In genomic region chr13:104397814-104398213, GRCm38 (mm10) we compare ENCODE assay signal across 11 mouse cellular contexts.
DNase-seq lines count a peak whose midpoint lies in the region; ATAC-seq lines count a peak whose summit lies in the region.
"Had no signal": no experiment of that assay in that cellular context is flagged by ENCODE, and none has a peak within 500 bp of the region (broad histone marks: within the 10 kb centered on the region; RNA-seq: fewer than 3 reads in every experiment).

No protein-coding gene starts in this region.

- H3K9ac ChIP-seq in lung, embryonic 16.5 days (ENCODE audit: low read length): peak overlapping the region; percentile 11; the same call in 1 of the 2 replicates
- H3K9ac ChIP-seq: limb, embryonic 15.5 days; midbrain, embryonic 12.5 days had no signal

- ATAC-seq in lung, embryonic 16.5 days (ENCODE audit: low read depth): no peak
- ATAC-seq in megakaryocyte progenitor cell, adult 5-6 weeks (replicated peaks; ENCODE audit: poor library complexity): peak; percentile 46; the same call in 1 of the 2 replicates
- ATAC-seq: forebrain, embryonic 16.5 days had no signal

- no peaks in the 10 kb centered on the region for H3K27me3 ChIP-seq in heart, embryonic 10.5 days (ENCODE audit: insufficient read depth, poor library complexity, severe bottlenecking)
- no peaks in the 10 kb centered on the region for H3K27me3 ChIP-seq in lung, embryonic 16.5 days (ENCODE audit: control insufficient read depth, insufficient read depth, low read depth, low read length)
- H3K27me3 ChIP-seq: limb, embryonic 15.5 days; midbrain, embryonic 12.5 days had no signal

- no peak overlapping the region for H3K4me3 ChIP-seq in heart, embryonic 10.5 days
- H3K4me3 ChIP-seq in lung, embryonic 16.5 days (ENCODE audit: low read length): no peak overlapping the region
- H3K4me3 ChIP-seq: limb, embryonic 15.5 days; midbrain, embryonic 12.5 days had no signal

- H3K4me1 ChIP-seq in heart, embryonic 10.5 days: no peaks in the 10 kb centered on the region
- H3K4me1 ChIP-seq in lung, embryonic 16.5 days (replicated peaks; ENCODE audit: control insufficient read depth, insufficient read depth, low read length): 0 out of 2 replicates have a peak, but pooled peaks cover 2% of the 10 kb centered on the region
- H3K4me1 ChIP-seq: limb, embryonic 15.5 days; midbrain, embryonic 12.5 days had no signal

- H3K9me3 ChIP-seq in heart, embryonic 10.5 days: no peaks in the 10 kb centered on the region
- no peaks in the 10 kb centered on the region for H3K9me3 ChIP-seq in lung, embryonic 16.5 days (ENCODE audit: control insufficient read depth, low read length)
- H3K9me3 ChIP-seq: limb, embryonic 15.5 days; midbrain, embryonic 12.5 days had no signal

- H3K36me3 ChIP-seq in heart, embryonic 10.5 days: peaks cover 12% of the 10 kb centered on the region
- H3K36me3 ChIP-seq in lung, embryonic 16.5 days (ENCODE audit: control insufficient read depth, insufficient read depth, low read length): no peaks in the 10 kb centered on the region

- H3K4me2 ChIP-seq in lung, embryonic 16.5 days (ENCODE audit: low read depth, low read length): peak overlapping the region; percentile 22; the same call in 1 of the 2 replicates
- H3K4me2 ChIP-seq: limb, embryonic 15.5 days; midbrain, embryonic 12.5 days had no signal

- WGBS in heart, embryonic 10.5 days: 62% methylated on average over 8 of the region's 8 CpGs
- WGBS in lung, embryonic 16.5 days: 45% methylated on average over 8 of the region's 8 CpGs

- DNase-seq in heart, adult 11 months: peak; percentile 82
- no peak for DNase-seq in heart, embryonic 10.5 days (ENCODE audit: low spot score)
- DNase-seq in lung, postnatal 14 days: no peak
- peak; percentile 11 for DNase-seq in adrenal gland, postnatal 14 days
- DNase-seq in B cell, adult 2 months: no peak
- no peak for DNase-seq in thymus, postnatal 14 days

- no peak overlapping the region for H3K27ac ChIP-seq in heart, embryonic 10.5 days
- no peak overlapping the region for H3K27ac ChIP-seq in lung, embryonic 16.5 days (ENCODE audit: low read length)
- H3K27ac ChIP-seq: limb, embryonic 15.5 days; midbrain, embryonic 12.5 days had no signal

Comparison
In these comparisons a context has a peak if more than half of its experiments do, and no peak if none do; other contexts are left out.
1. DNase-seq: peak in heart, adult 11 months (single experiment) and adrenal gland, postnatal 14 days (single experiment); none in heart, embryonic 10.5 days (single experiment), lung, postnatal 14 days (single experiment), B cell, adult 2 months (0 of 2) and thymus, postnatal 14 days (single experiment).